Mouse (Mus musculus) embryo, embryonic 10 days (tissue): ENCODE results near the gene Alkbh3.
A peak's percentile ranks its signal among the peaks of the same experiment; 100 is the strongest.

Source experiments
- DNase-seq: peaks from one replicate; pipeline ENCODE4 v3.0.0-alpha.2; 2015; ENCODE audit warnings: low spot score

Alkbh3 gene

DNA sequence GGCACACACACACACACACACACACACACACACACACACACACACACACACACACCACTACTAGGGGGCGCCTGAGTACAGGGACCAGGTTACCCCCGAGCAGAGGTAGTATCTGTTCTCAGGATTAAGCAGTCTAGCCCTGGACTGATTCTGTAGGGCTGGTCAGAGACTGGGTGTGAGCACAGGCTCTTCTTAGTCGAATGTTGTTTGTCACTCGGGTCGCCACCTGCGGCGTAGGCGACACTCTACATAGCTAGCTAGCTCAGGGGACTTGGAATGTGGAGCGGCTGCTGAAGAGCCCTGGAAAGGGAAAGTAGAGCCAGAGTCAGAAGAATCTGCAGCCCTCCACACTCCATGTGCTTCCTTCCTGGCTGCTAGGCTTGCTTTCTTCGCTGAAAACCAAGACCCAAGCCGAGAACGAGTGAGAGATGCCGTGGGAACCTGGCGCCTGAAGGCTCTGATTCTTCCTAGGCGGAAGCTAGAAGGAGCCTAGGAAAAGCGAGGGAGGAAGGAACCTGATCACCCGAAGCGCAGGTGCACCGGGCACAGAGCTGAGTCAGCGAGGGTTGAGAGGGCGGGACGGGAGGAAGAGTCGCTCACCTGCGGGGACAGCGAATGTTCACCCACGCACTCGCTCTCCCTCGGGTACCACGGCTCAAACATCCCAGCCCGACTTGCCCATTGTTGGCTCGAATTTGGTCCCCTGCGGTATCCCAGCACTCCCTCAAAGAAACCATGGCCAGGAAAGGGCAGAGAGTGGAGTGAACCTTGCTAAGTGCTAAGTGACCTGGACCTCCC lies 55.6 kb downstream of the Alkbh3 start:
- peak; percentile 43 for DNase-seq

DNA sequence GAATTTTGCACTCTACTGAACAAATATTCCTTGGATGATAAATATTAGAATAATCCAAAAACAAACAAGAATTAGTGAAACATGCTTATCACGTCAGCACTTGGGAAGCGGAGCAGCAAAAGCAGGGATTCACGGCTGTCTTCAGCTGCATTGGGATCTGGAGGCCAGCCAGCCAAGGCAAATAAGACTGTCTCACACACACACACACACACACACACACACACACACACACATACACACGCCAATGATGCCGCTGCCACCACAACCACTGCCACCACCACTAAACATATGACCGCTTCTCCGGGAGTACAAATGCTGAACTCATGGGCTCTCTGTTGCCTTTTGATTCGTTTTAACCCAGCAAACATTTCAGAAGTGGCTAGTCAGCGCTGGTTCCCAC lies 56.9 kb downstream of the Alkbh3 start:
- no peak for DNase-seq

DNA sequence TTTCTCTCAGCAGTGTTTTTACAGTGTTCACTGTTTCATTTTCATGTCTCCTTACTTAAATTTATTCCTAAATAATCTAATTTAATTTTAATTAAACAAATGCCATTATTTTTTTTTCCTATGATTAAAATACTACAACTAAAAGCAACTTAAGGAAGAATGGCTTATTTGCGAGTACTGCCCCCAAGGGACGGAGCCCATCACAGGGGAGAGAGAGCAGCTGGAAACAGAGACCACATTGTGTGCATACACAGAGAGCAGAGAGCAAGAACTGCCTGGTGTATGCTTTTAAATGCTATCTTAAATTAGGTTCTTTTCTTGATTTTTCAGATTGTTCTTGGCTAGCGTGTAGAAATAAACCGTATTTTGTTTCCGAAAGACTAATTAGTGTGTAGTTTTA lies 63.6 kb downstream of the Alkbh3 start:
- no peak for DNase-seq

DNA sequence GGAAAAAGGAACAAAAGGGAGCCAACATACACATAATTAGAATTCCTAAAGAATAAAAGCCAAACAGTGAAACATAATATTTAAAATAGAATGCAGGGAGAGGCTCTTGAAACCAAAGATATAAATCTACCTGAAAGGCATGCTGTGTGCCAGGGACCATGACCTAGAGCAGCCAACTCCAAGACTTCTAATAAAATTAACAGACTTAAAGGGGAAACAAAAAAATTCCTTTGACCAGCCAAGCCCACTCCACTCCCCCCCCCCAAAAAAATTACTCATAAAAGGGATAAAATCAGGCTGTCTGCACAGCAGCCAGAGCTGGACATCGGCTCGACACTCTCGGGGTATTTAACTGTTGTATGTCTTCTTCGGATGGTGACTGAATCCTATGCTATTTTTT lies 65.8 kb downstream of the Alkbh3 start:
- no peak for DNase-seq

- no peak for DNase-seq
These were observed 66.5 kb downstream of the Alkbh3 start for GRCm38 (mm10) chr2:93944099-93944498.

DNA sequence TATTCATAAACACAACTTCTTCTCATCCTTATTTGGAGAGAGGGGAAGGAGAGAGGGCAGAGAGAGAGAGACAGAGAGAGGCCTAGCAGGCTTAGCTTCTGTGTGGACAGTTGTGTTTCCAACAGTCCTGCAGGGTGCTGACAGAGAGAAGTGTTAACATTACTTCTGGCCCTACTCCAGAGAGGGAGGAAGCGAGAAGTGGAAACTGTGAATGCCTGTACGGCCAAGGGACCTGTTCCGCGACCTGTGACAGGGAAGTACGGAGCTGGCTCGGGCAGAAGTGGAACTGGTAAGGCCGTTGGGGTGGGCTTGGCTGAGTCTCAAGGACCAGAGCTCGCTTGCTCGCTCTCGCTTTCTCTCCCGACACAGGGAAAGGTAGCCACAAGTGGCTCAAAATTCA lies 68.9 kb downstream of the Alkbh3 start:
- DNase-seq = no peak

DNA sequence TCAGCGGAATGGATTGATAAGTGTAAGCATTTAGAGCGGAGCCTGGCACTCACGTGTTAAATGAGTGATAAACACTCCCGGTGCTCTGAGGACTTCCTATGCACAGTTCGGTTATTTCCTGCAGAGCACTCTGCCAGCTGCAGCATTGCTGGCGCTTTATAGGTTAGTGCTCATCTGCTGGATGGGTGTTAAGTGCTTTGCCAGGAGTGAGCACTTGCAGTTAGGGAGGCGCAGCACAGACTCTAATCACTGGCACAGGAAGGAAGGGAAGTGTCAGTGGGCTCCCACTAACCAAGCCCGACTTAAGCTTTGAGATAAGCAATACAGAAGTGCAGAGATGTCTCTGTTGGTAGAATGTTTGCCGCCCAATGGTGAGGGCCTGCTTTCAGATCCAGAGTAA lies 72.1 kb downstream of the Alkbh3 start:
- DNase-seq = no peak
